Mouse (Mus musculus): ENCODE measurements around the gene C130032M10Rik. TPM values are rescaled to one million over a fixed set of nuclear protein-coding genes. Genes with fewer than 3 reads are reported as not detected.
A peak's percentile ranks its signal among the peaks of the same experiment; 100 is the strongest.

The C130032M10Rik gene
- polyA plus RNA-seq, 1 experiment from 2014 or later: 0.32 TPM

DNA sequence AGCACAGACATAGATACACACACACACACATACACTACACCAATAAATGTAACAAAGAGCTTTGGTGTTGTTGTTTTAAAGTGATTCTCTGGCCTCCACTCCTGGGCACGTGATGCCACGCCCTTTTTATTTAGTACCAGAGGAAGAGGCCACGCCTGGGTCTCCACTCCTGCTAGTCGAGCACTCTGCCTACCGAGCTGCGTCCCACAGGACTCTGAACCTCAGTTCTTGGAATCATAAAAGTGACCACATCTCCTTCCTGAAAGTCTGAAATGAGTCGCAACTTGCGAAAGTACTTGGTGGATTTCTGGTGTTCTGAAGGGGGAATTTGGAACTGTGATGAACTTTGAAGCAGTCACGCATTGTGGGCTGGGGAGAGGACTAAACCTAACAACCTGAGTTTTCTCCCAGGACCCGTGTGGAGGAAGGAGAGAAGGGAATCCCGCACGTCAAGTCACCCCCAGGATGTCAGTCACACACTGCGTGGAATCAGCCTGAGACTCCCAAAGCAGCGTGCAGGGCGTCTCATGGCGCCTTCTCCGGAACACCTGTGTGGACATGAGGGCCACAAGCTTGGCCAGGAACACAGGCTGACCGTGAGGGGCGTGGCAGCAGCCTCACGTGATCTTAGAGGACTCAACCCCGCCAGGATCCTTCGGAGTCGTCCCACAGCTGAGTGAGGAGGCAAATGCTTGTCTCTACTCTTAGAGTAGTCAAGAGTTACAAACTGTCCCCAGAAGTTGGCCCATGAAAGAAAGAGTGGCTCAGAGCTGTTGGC is 27.8 kb upstream of the C130032M10Rik start:
- Histone ChIP-seq H3K27ac (ENCODE audit: low read length) (peak overlapping the region; percentile 87), H3K4me3 (ENCODE audit: low read length) (no peak overlapping the region), H3K9ac (ENCODE audit: low read depth, low read length) (no peak overlapping the region), H3K9me3 (ENCODE audit: control insufficient read depth, low read length) (no peaks in the 10 kb centered on the region), H3K4me2 (ENCODE audit: low read depth, low read length) (peak overlapping the region; percentile 11; the same call in 1 of the 2 replicates), H3K36me3 (ENCODE audit: control insufficient read depth, insufficient read depth, low read length) (no peaks in the 10 kb centered on the region), H3K27me3 (replicated peaks; ENCODE audit: control insufficient read depth, insufficient read depth, low read length) (no peaks in the 10 kb centered on the region), H3K4me1 (ENCODE audit: control insufficient read depth, insufficient read depth, low read length) (peaks cover 5% of the 10 kb centered on the region)
- peak; percentile 92 for ATAC-seq
- 68% methylated on average over 23 of the region's 23 CpGs for WGBS

DNA sequence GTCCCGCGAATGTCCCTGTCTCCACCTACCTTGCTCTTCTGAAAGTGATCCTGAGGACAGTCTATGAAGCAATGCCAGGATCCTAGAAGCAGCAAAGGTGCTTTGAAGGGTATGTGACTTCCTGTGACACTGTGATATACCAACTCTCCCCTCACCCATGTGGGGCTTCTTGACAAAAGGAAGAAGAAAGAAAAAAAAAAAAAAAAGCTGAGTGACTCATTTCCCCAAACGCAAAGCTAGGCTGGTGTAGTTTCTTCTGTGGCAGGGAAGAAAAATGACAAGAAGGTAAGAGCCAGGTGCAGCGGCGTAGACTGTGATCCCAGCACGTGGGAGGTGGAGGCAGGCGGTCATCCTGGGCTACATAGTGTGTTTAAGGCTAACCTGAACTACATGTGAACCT is 19.0 kb upstream of the C130032M10Rik start:
- WGBS: 73% methylated on average over 7 of the region's 7 CpGs
- Histone ChIP-seq H3K36me3 (ENCODE audit: control insufficient read depth, insufficient read depth, low read length) (no peaks in the 10 kb centered on the region), H3K27me3 (replicated peaks; ENCODE audit: control insufficient read depth, insufficient read depth, low read length) (no peaks in the 10 kb centered on the region), H3K4me2 (ENCODE audit: low read depth, low read length) (no peak overlapping the region), H3K4me1 (ENCODE audit: control insufficient read depth, insufficient read depth, low read length) (0 out of 2 replicates have a peak, but pooled peaks cover 2% of the 10 kb centered on the region), H3K4me3 (ENCODE audit: low read length) (no peak overlapping the region), H3K9ac (ENCODE audit: low read depth, low read length) (no peak overlapping the region), H3K9me3 (ENCODE audit: control insufficient read depth, low read length) (no peaks in the 10 kb centered on the region), H3K27ac (ENCODE audit: low read length) (no peak overlapping the region)
- no peak for ATAC-seq

DNA sequence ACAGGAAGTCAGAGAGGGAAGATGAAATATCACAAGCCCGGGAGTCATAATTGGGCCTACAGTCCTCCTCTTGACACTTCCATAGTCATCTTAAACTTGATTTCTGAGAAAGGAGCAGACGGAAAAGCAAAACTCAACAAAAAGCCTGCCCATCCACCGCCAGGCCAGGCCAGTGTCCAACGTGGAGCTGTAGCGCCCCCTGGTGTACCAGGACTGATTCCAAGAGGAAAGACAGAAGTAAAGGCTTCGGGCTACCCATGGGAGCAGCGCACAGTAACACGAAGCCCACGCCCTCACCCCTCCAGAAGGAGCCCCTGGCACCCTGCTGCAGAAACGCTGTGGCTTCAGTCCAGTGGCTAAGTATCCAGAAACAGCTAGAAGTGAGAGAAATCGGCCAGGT is 17.3 kb upstream of the C130032M10Rik start:
- peak overlapping the region; percentile 42 for H3K4me2 ChIP-seq (ENCODE audit: low read depth, low read length)
- ATAC-seq: peak; percentile 24; the same call in 1 of the 2 replicates
- no peaks in the 10 kb centered on the region for H3K36me3 ChIP-seq (ENCODE audit: control insufficient read depth, insufficient read depth, low read length)
- H3K4me3 ChIP-seq (ENCODE audit: low read length): no peak overlapping the region
- 6% methylated on average over 11 of the region's 11 CpGs for WGBS
- 0 out of 2 replicates have a peak, but pooled peaks cover 2% of the 10 kb centered on the region for H3K4me1 ChIP-seq (ENCODE audit: control insufficient read depth, insufficient read depth, low read length)
- no peaks in the 10 kb centered on the region for H3K27me3 ChIP-seq (replicated peaks; ENCODE audit: control insufficient read depth, insufficient read depth, low read length)
- no peaks in the 10 kb centered on the region for H3K9me3 ChIP-seq (ENCODE audit: control insufficient read depth, low read length)
- H3K27ac ChIP-seq (ENCODE audit: low read length): no peak overlapping the region
- no peak overlapping the region for H3K9ac ChIP-seq (ENCODE audit: low read depth, low read length)

DNA sequence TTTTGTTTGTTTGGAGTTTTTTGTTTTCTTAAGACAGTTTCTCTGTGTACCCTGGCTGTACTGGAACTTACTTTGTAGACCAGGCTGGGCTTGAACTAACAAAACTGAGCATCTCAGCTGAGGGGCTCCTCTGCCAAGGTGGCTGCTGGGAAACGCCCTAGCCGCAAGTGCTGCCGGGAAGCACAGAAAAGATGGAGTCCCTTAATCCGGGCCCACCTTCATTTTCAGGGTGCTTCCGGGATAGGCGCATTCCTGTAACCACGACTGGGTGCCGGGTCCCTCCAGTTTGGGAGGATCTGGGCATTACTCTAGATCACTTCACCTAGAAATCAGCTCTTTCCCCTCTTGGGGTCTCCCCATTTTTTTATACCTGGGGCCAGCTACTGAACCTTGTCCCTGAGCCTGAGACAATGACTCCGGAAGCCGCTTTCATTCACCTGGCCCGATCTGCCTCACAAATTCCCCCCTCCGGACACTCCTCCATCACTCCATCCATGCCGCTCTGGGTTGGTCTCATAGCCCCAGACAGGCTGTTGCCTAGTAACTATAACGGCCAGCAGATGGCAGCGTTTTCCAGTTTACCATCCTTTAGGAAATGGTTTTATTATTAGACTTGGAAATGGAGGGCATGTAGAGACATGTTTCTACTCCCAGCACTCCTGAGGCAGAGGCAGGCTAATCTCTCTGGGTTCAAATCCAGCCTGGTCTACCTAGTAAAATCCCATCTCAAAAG is 15.5 kb upstream of the C130032M10Rik start:
- H3K9me3 ChIP-seq (ENCODE audit: control insufficient read depth, low read length): no peaks in the 10 kb centered on the region
- no peaks in the 10 kb centered on the region for H3K36me3 ChIP-seq (ENCODE audit: control insufficient read depth, insufficient read depth, low read length)
- 18% methylated on average over 15 of the region's 15 CpGs for WGBS
- no peak for ATAC-seq
- no peaks in the 10 kb centered on the region for H3K27me3 ChIP-seq (replicated peaks; ENCODE audit: control insufficient read depth, insufficient read depth, low read length)
- no peak overlapping the region for H3K9ac ChIP-seq (ENCODE audit: low read depth, low read length)
- H3K4me2 ChIP-seq (ENCODE audit: low read depth, low read length): no peak overlapping the region
- H3K4me1 ChIP-seq (ENCODE audit: control insufficient read depth, insufficient read depth, low read length): 0 out of 2 replicates have a peak, but pooled peaks cover 2% of the 10 kb centered on the region
- H3K27ac ChIP-seq (ENCODE audit: low read length): no peak overlapping the region
- no peak overlapping the region for H3K4me3 ChIP-seq (ENCODE audit: low read length)

DNA sequence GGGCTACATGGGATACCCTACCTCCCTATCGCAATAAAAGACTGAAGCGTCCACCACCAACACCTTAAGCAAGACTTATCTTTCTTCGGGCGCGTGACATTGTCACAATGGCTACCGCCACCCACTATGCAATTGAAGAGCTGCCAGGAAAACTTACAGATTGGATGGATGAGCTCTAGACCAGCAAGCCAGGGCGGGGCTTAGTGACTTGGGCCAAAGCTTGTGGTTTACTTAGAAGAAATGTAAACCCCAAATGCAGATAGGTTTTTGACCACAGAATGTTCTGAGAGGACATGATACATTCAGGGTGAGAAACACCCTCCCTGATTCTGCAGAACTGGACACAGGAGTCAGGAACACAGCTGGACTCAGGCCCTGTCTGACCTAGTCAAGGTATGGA is 14.4 kb upstream of the C130032M10Rik start:
- 0 out of 2 replicates have a peak, but pooled peaks cover 2% of the 10 kb centered on the region for H3K4me1 ChIP-seq (ENCODE audit: control insufficient read depth, insufficient read depth, low read length)
- 92% methylated on average over 7 of the region's 7 CpGs for whole genome bisulfite sequencing
- no peak overlapping the region for H3K4me2 ChIP-seq (ENCODE audit: low read depth, low read length)
- no peaks in the 10 kb centered on the region for H3K9me3 ChIP-seq (ENCODE audit: control insufficient read depth, low read length)
- no peaks in the 10 kb centered on the region for H3K36me3 ChIP-seq (ENCODE audit: control insufficient read depth, insufficient read depth, low read length)
- H3K27ac ChIP-seq (ENCODE audit: low read length): no peak overlapping the region
- H3K27me3 ChIP-seq (replicated peaks; ENCODE audit: control insufficient read depth, insufficient read depth, low read length): no peaks in the 10 kb centered on the region
- H3K4me3 ChIP-seq (ENCODE audit: low read length): no peak overlapping the region
- no peak overlapping the region for H3K9ac ChIP-seq (ENCODE audit: low read depth, low read length)
- no peak for ATAC-seq

DNA sequence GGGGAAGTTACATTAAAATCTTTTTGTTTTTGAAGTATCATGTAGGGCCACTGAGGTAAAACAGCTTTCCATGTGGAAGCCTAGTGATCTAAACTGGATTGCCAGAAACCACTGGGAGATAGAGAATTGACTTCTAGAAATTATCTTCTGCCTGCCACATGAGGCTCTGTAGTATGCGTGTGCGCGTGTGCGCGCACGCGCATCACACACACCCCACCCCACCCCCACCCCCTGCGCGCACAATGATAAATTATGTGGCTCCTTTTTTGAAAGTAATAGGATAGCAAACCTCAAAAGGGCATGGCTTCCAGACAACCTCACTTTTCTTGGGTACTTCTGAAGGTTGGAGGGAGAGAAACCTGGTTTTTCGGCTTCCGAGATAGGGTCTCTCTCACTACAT is 13.6 kb upstream of the C130032M10Rik start:
- Histone ChIP-seq H3K9me3 (ENCODE audit: control insufficient read depth, low read length) (no peaks in the 10 kb centered on the region), H3K27me3 (replicated peaks; ENCODE audit: control insufficient read depth, insufficient read depth, low read length) (no peaks in the 10 kb centered on the region), H3K36me3 (ENCODE audit: control insufficient read depth, insufficient read depth, low read length) (no peaks in the 10 kb centered on the region), H3K27ac (ENCODE audit: low read length) (0 out of 2 replicates have a peak overlapping the region, but pooled peaks have one; percentile 35), H3K4me1 (ENCODE audit: control insufficient read depth, insufficient read depth, low read length) (0 out of 2 replicates have a peak, but pooled peaks cover 2% of the 10 kb centered on the region), H3K9ac (ENCODE audit: low read depth, low read length) (no peak overlapping the region), H3K4me3 (ENCODE audit: low read length) (no peak overlapping the region), H3K4me2 (ENCODE audit: low read depth, low read length) (no peak overlapping the region)
- no peak for ATAC-seq
- WGBS: 93% methylated on average over 11 of the region's 11 CpGs

DNA sequence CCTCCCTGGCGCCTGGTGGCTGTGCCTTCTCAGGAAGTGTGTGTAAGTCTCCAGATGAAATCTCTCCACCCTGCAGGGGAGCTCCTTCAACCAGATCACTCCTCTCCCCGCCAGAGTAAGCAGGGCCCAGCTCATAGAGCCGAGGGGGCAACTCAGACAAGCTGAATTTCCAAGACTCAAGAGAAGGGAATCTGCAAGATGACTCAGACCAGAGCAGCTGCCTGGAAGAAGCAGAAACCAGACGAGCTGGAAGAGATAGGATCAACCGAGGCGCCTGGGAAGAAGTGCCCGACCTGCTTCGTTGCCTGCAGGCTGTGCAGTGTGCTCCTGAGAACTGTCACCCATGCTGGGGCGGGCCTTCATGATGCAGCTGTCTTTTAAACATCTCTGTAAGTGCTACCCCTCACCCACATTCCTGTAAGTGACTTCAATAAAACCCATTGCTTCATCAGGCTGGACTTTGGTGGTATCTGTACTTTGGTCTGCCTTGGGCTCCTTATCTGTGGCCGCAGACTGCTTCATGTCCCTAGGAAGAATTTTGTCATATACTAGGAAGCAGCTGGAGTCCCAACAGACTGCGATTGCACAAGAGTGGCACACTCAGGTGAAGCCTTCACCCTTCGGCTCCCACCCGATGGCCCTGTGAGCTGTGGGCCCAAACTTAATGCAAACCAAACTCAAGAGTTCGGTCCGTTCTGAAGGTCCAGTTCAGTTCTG is 12.6 kb upstream of the C130032M10Rik start:
- 0 out of 2 replicates have a peak, but pooled peaks cover 2% of the 10 kb centered on the region for H3K4me1 ChIP-seq (ENCODE audit: control insufficient read depth, insufficient read depth, low read length)
- peak; percentile 89 for ATAC-seq
- H3K4me2 ChIP-seq (ENCODE audit: low read depth, low read length): 0 out of 2 replicates have a peak overlapping the region, but pooled peaks have one; percentile 26
- no peaks in the 10 kb centered on the region for H3K9me3 ChIP-seq (ENCODE audit: control insufficient read depth, low read length)
- H3K9ac ChIP-seq (ENCODE audit: low read depth, low read length): peak overlapping the region; percentile 41; the same call in 1 of the 2 replicates
- peak overlapping the region; percentile 92 for H3K27ac ChIP-seq (ENCODE audit: low read length)
- no peaks in the 10 kb centered on the region for H3K27me3 ChIP-seq (replicated peaks; ENCODE audit: control insufficient read depth, insufficient read depth, low read length)
- H3K4me3 ChIP-seq (ENCODE audit: low read length): no peak overlapping the region
- WGBS: 52% methylated on average over 15 of the region's 15 CpGs
- no peaks in the 10 kb centered on the region for H3K36me3 ChIP-seq (ENCODE audit: control insufficient read depth, insufficient read depth, low read length)

DNA sequence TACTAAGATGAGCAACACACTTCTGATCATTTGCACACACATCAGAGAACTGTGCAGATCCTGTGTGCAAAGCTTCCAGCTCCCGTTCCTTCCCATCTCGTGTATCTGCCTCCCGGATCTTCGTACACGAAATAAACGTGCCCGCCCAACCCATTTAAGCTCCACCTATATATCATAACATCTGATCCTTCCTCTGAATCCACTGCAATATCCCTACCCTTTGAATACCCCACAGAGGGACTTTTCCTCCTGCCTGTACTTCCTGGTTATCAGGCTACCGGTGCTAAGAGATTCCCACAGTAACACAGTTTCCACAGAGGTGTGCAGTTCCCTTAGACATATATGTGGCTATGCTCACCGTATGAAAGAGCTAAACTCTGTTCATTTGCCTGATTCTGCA is 10.7 kb upstream of the C130032M10Rik start, which contains the start of gene Ccr4:
Ccr4 (minus strand) TSS at position 101 of the 400 bp plus-strand sequence.
- H3K27ac ChIP-seq (ENCODE audit: low read length): no peak within 1 kb of the TSS

DNA sequence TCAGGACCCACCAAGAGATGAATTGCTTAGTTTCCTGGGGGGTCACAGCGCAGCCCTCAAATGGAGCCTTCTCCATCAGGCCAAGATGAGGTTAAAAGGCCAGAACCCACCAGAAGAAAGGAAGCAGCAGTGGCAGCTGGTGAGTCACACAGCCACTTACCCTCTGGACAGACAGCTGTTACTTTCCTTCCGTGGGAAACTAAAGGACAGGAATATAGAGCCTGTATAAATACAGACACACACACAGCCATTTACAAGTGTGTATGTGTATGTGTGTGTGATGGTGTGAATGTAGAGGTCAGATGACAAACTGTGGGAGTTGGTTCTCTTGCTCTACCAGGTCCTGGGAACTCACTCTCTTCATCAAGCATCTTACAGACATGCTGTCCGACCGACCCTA is 8.9 kb upstream of the C130032M10Rik start:
- WGBS: 61% methylated on average over 4 of the region's 4 CpGs
- H3K9ac ChIP-seq (ENCODE audit: low read depth, low read length): no peak overlapping the region
- H3K4me3 ChIP-seq (ENCODE audit: low read length): no peak overlapping the region
- no peaks in the 10 kb centered on the region for H3K4me1 ChIP-seq (ENCODE audit: control insufficient read depth, insufficient read depth, low read length)
- H3K27ac ChIP-seq (ENCODE audit: low read length): no peak overlapping the region
- no peak for ATAC-seq
- 0 out of 2 replicates have a peak, but pooled peaks cover 3% of the 10 kb centered on the region for H3K36me3 ChIP-seq (ENCODE audit: control insufficient read depth, insufficient read depth, low read length)
- H3K27me3 ChIP-seq (replicated peaks; ENCODE audit: control insufficient read depth, insufficient read depth, low read length): no peaks in the 10 kb centered on the region
- no peak overlapping the region for H3K4me2 ChIP-seq (ENCODE audit: low read depth, low read length)
- no peaks in the 10 kb centered on the region for H3K9me3 ChIP-seq (ENCODE audit: control insufficient read depth, low read length)

More for the DNA sequence above, 10.7 kb upstream of the C130032M10Rik start, which contains the start of gene Ccr4:
- WGBS: 75% methylated on average over 9 of the region's 9 CpGs
- H3K4me1 ChIP-seq (ENCODE audit: control insufficient read depth, insufficient read depth, low read length): no peaks in the 10 kb centered on the region
- H3K9me3 ChIP-seq (ENCODE audit: control insufficient read depth, low read length): no peaks in the 10 kb centered on the region
- ATAC-seq: no peak
- no peak within 1 kb of the TSS for H3K9ac ChIP-seq (ENCODE audit: low read depth, low read length)
- no peak within 1 kb of the TSS for H3K4me2 ChIP-seq (ENCODE audit: low read depth, low read length)
- H3K36me3 ChIP-seq (ENCODE audit: control insufficient read depth, insufficient read depth, low read length): no peaks in the 10 kb centered on the region
- H3K27me3 ChIP-seq (replicated peaks; ENCODE audit: control insufficient read depth, insufficient read depth, low read length): no peaks in the 10 kb centered on the region
- no peak within 1 kb of the TSS for H3K4me3 ChIP-seq (ENCODE audit: low read length)
